Mouse (Mus musculus) spleen, adult 2 months (tissue): ENCODE measurements at regions not wholly inside any gene's neighbourhood (a gene's known extent, or its start where the extent isn't known, plus 50 kb on each side); places are given as distances from the start of the nearest gene placed in this dataset.

Experiments used
- DNase-seq, 2 experiments: peaks; one replicate each; pipeline versions ENCODE4 v3.0.0 to v3.0.0-alpha.2; 2012 to 2021; ENCODE audit warnings: low spot score in 2 of 2, low read depth in 1 of 2
- H3K27ac ChIP-seq: fragments of 200-500 bp; 2 replicates; pipeline ENCODE4 v1.5.1; 2012; ENCODE audit warnings: low read length, inconsistent platforms; ENCODE audit not compliant: insufficient read depth
- H3K27me3 ChIP-seq: fragments of 200-500 bp; 2 replicates; pipeline ENCODE4 v1.6.1; 2012; ENCODE audit warnings: mild to moderate bottlenecking, moderate library complexity, low read length, inconsistent platforms; ENCODE audit not compliant: control insufficient read depth, insufficient read depth
- H3K36me3 ChIP-seq: fragments of 200-500 bp; 2 replicates; pipeline ENCODE4 v1.6.1; 2012; ENCODE audit warnings: mild to moderate bottlenecking, low read length, inconsistent platforms; ENCODE audit not compliant: control insufficient read depth, insufficient read depth
- H3K4me1 ChIP-seq: fragments of 200-500 bp; 2 replicates; pipeline ENCODE4 v1.6.1; 2011; ENCODE audit warnings: inconsistent platforms; ENCODE audit not compliant: control insufficient read depth, insufficient read depth, insufficient read length
- H3K4me3 ChIP-seq: fragments of 200-500 bp; 2 replicates; pipeline ENCODE4 v1.5.1; 2011; ENCODE audit warnings: mild to moderate bottlenecking, inconsistent platforms; ENCODE audit not compliant: insufficient read depth, insufficient read length; ENCODE audit errors: extremely low read depth
- CTCF ChIP-seq: fragments of 200-500 bp; IDR thresholded peaks from 2 replicates; pipeline ENCODE4 v1.5.1; 2011; ENCODE audit warnings: mild to moderate bottlenecking, inconsistent platforms; ENCODE audit not compliant: insufficient read depth, insufficient read length, insufficient replicate concordance; ENCODE audit errors: extremely low read depth
- POLR2A ChIP-seq: fragments of 200-500 bp; IDR thresholded peaks from 2 replicates; pipeline ENCODE4 v1.6.1; 2011; ENCODE audit warnings: low read depth, low read length, inconsistent platforms
- WGBS: fragments of 180-500 bp; shearing (Covaris S2); methylation state at CpG from one replicate; pipeline ENCODE4 v1.1.7; 2018; 5-methylcytosine and 5-hydroxymethylcytosine counted together

- no peak overlapping the region for H3K4me3 ChIP-seq
- TF ChIP-seq POLR2A, result no peak
- no peak for TF ChIP-seq CTCF
- DNase-seq, result no peak
- WGBS, result 87% methylated on average over 4 of the region's 4 CpGs
- no peak overlapping the region for H3K27ac ChIP-seq
- H3K27me3 ChIP-seq, result no peaks in the 10 kb centered on the region
- H3K4me1 ChIP-seq, result no peaks in the 10 kb centered on the region
- H3K36me3 ChIP-seq, result no peaks in the 10 kb centered on the region
Measured at GRCm38 (mm10) chr14:72241872-72242271, 249.8 kb downstream of the Gm9195 start.

DNA sequence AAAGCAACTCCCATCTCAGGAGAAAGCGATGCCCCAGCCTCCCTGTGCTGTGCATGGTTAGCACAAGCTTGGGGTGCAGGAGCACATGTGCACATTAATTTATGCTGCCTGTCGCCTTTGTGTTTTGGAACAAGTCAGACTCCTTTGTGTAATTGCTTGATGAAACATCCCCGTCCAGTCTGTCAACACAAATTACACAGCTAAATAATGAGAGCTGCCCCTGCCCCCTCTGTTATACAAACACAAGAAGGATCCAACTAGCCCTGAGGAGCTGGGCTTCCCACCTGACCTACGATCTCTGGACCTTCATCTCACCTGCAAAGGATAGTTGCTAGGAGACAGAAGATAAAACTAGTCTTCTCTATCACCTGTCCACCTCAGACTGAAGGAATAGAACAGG, 251.4 kb downstream of the Gm9195 start:
- Histone ChIP-seq H3K36me3 (no peaks in the 10 kb centered on the region), H3K27me3 (no peaks in the 10 kb centered on the region), H3K4me3 (no peak overlapping the region), H3K27ac (no peak overlapping the region), H3K4me1 (no peaks in the 10 kb centered on the region)
- WGBS, result 79% methylated on average over 4 of the region's 4 CpGs
- TF ChIP-seq CTCF (no peak), POLR2A (no peak)
- no peak for DNase-seq

GRCm38 (mm10) chr14:72238344-72238743, 253.3 kb downstream of the Gm9195 start:
- H3K4me3 ChIP-seq, result no peak overlapping the region
- no peak for TF ChIP-seq POLR2A
- no peak for TF ChIP-seq CTCF
- no peak for DNase-seq
- WGBS, result 91% methylated on average over 4 of the region's 4 CpGs
- no peaks in the 10 kb centered on the region for H3K36me3 ChIP-seq
- H3K4me1 ChIP-seq, result no peaks in the 10 kb centered on the region
- no peak overlapping the region for H3K27ac ChIP-seq
- no peaks in the 10 kb centered on the region for H3K27me3 ChIP-seq

DNA sequence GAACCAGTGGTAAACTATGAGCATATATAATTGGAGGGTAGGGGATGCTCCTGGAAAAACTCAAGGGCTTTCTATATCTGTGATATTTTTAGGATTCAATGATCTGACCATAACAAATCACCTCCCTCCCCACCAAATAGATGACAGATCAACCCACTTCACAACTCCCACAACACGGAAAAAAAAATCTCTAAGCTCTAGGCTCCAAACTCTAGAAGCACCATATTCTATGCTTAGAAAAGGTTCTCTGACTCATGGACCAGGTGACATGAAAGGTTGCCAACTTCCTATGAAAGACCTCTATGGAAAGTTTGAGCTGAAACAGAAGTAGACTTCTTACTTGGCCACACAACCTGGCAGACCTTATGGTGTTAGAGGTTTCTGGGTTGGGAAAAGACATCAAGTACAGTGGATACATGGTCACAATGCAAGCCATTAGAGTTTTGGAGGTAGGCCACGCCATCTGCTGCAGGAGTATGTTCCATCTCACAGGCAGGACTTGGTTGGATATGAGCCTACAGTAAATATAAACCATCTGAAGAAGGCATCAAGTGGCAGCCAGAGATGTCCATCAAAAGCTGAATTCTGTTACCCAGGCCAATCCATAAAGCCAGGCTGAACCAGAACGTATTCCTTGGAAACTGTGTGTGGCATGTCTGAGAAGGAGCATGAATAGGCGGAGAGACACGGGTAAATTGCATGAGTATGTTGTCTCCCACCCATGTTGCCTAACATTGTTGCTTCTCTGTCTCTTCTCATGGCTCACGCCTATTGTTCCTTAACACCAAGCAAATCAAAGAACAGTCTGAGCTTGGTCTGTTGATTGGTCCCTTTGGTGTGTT, 257.2 kb downstream of the Gm9195 start:
- Histone ChIP-seq H3K4me1 (no peaks in the 10 kb centered on the region), H3K4me3 (no peak overlapping the region), H3K36me3 (no peaks in the 10 kb centered on the region), H3K27ac (no peak overlapping the region), H3K27me3 (no peaks in the 10 kb centered on the region)
- DNase-seq, result no peak
- 78% methylated on average over 6 of the region's 6 CpGs for WGBS
- TF ChIP-seq CTCF, result no peak
- TF ChIP-seq POLR2A, result no peak

DNA sequence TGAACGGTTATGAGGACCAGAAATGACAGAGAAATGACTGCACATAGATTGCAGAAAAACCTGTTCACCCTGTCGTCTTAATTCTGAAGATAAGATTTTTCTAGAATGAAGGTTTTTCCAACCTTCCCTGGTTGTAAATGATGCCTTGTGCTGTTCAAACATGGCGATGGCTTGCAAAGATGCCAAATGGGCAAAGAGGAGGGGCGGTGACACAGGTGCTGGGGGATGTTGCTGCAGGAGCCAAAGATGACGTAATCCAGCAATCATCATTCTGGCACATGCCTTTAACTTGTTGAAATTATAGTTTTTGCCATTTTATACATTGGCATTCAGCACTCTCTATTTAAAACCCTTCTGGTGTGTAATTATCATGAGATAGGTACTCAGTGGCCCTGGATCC, 263.8 kb downstream of the Gm9195 start:
- Histone ChIP-seq H3K4me3 (no peak overlapping the region), H3K4me1 (no peaks in the 10 kb centered on the region), H3K27me3 (no peaks in the 10 kb centered on the region), H3K36me3 (no peaks in the 10 kb centered on the region), H3K27ac (no peak overlapping the region)
- DNase-seq, result no peak
- WGBS, result 81% methylated on average over 5 of the region's 5 CpGs
- TF ChIP-seq POLR2A (no peak), CTCF (no peak)

DNA sequence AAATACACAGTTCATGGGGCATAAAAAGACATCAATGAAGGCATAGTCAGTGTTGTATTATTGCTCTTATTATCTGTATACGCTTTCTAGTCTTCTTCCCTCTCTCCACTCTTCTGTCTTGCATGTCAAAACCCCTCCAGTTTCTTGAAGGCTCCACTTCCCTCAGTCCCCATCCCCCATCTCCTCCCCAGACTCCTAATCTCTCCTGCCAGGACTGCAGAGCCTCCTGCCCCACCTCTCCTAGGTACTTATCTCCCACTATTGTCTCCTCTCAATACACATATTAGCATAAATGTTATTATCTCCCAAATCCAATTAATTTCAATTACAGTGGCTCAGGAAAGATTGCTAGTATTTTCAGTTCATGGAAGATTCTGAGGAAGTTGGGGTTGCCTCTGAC, 264.2 kb downstream of the Gm9195 start:
- 76% methylated on average over 1 of the region's 1 CpGs for WGBS
- H3K4me3 ChIP-seq, result no peak overlapping the region
- no peak overlapping the region for H3K27ac ChIP-seq
- TF ChIP-seq POLR2A (no peak), CTCF (no peak)
- DNase-seq, result no peak
- H3K4me1 ChIP-seq, result no peaks in the 10 kb centered on the region
- no peaks in the 10 kb centered on the region for H3K27me3 ChIP-seq
- no peaks in the 10 kb centered on the region for H3K36me3 ChIP-seq

GRCm38 (mm10) chr14:72226946-72227345, 264.7 kb downstream of the Gm9195 start:
- 65% methylated on average over 1 of the region's 1 CpGs for WGBS
- no peaks in the 10 kb centered on the region for H3K4me1 ChIP-seq
- no peak overlapping the region for H3K4me3 ChIP-seq
- no peak for TF ChIP-seq CTCF
- TF ChIP-seq POLR2A, result no peak
- H3K36me3 ChIP-seq, result no peaks in the 10 kb centered on the region
- no peaks in the 10 kb centered on the region for H3K27me3 ChIP-seq
- no peak for DNase-seq
- H3K27ac ChIP-seq, result no peak overlapping the region
